Mouse (Mus musculus) left cerebral cortex, postnatal 14 days (tissue): ENCODE data around the gene Dgkb. TPM values are rescaled to one million over a fixed set of nuclear protein-coding genes. Genes with fewer than 3 reads are reported as not detected.

Experiments
- DNase-seq, 2 experiments: peaks; one replicate each; pipeline ENCODE4 v3.0.0; 2021 to 2022; ENCODE audit warnings: low spot score in 2 of 2, mixed read lengths in 1 of 2
- intact Hi-C: fragments of 180-260 bp; cut with DNase I; formaldehyde crosslinking; loops from one replicate; pipeline ENCODE4 v1.15.1; 2025
- total RNA-seq, 2 experiments: library from RNA; stranded (reverse); gene quantifications; 2 replicates each; pipeline ENCODE4 v1.2.3; 2021

The Dgkb gene
- total RNA-seq, 2 experiments from 2014 or later, result 78.1 to 83.1 TPM

DNA sequence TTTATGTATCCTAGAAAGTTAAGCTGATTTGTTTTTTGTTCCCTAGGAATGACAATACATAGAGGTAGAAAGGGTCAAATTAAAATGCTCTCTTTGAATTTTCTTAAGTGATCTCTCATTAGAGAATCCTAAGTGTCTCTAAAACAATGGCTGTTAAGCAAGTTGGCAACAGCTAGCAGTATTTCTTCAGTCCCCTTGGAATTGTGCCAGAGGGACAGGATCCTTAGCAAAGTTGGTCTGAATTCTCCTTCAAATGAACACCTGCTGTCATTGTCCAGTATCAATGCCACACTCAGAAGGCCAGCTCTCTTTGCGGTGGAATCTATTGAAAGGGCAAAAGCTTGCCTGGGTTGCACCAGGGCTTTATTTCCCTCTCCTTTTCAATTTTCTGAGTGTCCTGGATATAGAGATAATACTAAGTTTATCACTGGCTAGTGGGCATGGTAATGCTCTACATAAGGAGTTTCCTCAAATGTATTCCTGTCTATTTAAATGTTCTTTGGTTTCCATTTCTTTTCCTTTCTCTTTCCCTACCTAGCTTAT, 510.3 kb downstream of the Dgkb start:
- no peak for DNase-seq
- intact Hi-C loops, result no loop called here

- intact Hi-C loops, result no loop called here
- DNase-seq, result no peak
Measured at GRCm38 (mm10) chr12:38328779-38329178, 511.3 kb downstream of the Dgkb start.

DNA sequence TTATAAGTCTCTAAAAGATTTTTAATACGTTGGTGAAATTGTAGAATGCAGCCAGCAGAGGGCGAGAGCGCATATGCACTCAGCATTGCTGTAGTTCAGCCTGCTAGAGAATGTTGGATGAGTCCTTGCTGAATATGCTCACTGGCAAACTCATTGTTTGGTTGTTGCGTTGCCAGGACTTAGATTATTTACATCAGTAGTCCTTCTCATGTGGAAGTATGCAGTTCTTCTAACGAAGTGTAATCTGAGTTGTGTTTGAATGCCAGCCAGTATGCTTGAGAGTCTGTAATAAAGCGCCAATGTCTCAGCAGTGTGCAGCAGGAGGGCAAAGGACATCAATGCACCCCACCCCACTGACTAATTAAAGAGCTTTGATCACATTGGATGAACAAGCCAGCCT, 525.1 kb downstream of the Dgkb start:
- peak; percentile 65 to 82 for DNase-seq
- intact Hi-C loops, result loop anchor here (2.0 to 5.0 kb wide), 2 partner anchors 435 to 1152 kb away; partner anchors contain the start of gene Etv1

DNA sequence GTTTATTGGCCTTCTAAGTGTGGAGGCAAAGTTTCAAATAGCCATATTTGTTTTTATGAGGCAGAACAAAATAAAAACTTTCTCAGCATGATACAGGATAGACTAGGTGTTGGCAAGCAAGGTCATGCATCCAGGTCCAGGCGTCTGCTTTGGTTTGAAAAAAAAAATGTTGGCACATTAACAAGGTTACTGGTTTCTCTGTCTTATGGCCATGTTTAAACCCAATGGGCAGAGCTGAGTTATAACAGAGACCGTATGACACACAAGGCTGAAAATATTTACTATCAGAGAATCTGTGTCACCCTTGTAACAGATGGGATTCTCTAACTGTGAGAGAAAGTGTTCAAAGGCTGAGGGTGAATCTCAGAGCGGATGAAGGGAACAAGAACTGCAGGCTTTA, 535.0 kb downstream of the Dgkb start:
- no peak for DNase-seq
- intact Hi-C loops, result no loop called here

DNA sequence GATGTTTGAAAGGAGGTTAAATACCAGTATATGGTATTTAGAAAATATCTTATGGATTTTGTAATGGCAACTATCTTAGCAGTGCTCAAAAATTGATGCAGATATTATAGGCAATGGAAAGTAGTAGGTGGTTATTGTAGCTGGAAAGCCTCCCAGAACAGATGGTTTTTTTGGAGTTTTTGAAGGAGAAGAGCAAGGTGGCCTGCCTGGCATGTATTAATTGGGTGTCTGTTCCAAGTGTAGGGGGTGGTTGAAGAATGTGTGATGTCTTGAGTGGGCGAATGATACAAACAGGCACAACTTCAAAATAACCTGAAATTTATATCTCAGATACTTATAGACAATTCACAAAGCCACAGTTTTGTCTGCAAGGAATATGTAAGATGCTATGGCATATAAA, 538.9 kb downstream of the Dgkb start:
- peak; percentile 13 for DNase-seq
- intact Hi-C loops, result no loop called here

DNA sequence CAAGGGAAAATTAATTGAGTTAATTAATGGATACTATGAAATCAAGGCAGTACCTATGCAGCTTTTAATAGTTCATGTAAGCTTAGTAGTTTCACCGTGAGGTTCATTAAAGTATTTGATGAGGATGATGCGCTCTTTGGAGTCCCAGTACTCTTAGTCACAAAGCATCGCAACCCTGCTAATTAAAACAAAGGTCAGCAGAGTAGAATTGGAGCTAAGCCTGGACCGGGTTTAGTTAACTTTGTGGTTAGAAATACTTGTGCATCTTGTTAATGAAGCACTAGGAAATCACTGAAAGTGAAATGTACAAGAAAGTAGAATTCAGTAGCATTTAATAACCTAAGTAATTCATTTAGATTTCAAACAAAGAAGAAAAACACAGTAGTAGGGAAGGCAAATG, 544.0 kb downstream of the Dgkb start:
- intact Hi-C loops, result no loop called here
- DNase-seq, result no peak

DNA sequence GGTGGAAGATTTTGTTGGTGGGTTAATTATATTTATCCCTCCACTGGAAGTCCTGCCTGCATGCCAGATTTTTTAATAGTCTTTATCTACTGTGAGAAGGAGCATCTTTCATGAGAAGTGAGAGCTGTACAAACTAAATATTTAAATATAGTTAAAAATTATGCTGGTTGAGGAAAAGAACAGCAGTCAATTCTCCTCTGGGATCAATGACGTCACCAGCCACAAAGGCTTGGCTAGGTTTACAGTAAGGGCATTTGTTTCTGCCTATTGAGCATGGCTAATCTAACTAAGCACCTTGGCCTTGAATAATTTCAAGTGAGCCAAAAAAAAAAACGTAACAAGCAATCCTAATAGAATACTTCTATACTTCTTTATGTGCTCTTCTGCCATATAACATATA, 554.1 kb downstream of the Dgkb start:
- no peak for DNase-seq
- intact Hi-C loops, result no loop called here

GRCm38 (mm10) chr12:38374159-38374558, 556.6 kb downstream of the Dgkb start:
- intact Hi-C loops, result no loop called here
- no peak for DNase-seq

- intact Hi-C loops, result no loop called here
- no peak for DNase-seq
Measured at GRCm38 (mm10) chr12:38385942-38386341, 568.4 kb downstream of the Dgkb start.

DNA sequence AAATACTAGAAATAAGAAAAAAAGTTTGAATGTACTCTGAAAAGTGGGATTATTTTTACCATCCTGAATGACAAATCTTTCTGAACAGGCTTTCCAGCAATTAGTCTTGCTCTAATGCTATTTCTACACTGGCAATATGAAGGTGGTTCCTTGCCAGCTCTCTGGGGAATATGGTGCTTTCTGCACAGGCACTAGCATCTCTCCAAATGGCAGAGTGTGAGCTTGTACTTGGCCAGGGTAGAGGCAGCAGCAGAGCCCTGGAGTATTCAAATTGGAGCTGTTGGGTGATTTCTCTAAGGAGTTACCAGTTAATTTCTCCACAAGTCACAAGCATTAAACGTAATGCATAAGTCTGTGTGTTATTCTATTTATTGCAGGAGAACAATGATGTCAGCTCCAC, 569.5 kb downstream of the Dgkb start:
- intact Hi-C loops, result no loop called here
- peak; percentile 18 to 37 for DNase-seq

DNA sequence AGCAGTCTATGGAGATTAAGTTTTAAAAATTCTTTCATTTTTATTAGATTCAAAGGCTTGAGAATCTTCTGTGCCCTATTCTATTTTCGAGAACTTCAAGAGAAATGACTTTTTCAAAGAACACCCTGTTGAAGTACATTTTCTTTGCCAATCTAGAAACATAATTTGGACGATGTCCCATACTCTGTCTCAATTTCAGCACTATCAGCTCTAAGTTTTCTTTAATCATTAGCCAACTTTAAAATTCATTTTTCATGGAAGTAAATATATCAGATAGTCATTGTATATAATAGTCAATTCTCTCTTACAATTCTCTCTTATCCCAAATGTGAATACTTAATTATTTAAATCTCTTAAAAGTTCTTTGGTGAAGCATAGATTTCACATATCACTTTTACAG, 570.1 kb downstream of the Dgkb start:
- no peak for DNase-seq
- intact Hi-C loops, result no loop called here

DNA sequence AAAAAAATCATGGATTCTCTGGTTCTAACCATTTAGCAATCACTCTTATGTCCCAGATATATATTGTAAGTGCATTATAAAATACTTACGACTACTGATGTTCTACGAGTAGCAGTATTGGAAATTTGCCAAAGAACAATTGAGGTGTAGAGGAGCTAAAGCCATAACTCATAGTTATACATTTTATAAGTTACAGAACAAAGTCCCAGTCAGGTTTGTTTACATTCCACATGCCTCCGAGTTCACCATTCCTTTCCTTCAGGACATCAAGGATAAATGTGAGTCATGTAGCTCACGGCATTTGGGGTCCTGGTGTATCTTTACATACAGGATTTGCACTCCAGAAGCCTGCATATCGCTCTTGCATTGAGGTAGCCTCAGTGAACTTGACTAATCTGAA, 570.7 kb downstream of the Dgkb start:
- intact Hi-C loops, result no loop called here
- no peak for DNase-seq

DNA sequence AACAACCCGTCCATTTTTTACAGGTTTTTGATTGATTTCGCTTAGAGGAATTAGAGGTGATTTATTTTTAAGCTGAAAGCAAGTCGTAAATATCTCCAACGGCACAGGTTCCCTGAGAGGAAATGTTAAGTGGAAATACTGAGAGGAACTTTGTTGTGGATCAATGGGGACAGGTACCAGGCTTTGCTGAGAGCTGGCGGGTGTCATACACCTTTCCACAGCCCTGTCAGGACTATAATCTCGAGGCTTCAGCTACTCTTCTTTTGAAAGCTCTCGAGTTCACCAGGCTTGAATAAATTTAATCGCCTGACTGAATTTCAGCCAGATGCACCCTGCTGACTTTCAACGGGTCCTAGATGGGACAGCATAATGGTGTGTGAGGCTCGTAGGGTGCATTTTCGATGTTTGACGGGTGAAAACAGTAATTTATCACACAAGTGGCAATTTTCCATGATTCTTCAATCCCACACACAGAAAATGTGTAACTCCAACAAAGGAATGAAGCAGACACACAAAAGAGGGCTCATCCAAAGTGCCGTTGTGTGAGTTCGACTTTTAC, 580.3 kb downstream of the Dgkb start:
- intact Hi-C loops, result no loop called here
- no peak for DNase-seq

GRCm38 (mm10) chr12:38400089-38400488, 582.6 kb downstream of the Dgkb start:
- no peak for DNase-seq
- intact Hi-C loops, result no loop called here

- intact Hi-C loops, result no loop called here
- DNase-seq, result no peak
Measured at GRCm38 (mm10) chr12:38435364-38436130, 618.0 kb downstream of the Dgkb start.

DNA sequence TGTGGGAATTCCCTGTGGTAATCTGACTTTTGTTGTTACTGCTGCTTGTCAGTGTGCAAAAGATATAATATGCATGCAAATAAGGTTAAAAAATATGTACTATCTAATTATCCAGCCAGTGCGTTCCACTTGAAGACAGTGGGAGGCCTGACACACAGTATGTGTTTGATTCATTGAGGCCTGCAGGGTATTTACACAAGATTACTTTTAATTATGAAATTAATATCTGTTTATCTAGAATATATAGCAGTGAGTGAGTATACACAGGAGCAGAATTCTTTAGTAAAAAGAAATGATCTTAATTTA, 618.6 kb downstream of the Dgkb start:
- no peak for DNase-seq
- intact Hi-C loops, result no loop called here

GRCm38 (mm10) chr12:38450323-38451087, 633.0 kb downstream of the Dgkb start:
- intact Hi-C loops, result no loop called here
- DNase-seq, result no peak

- intact Hi-C loops, result no loop called here
- DNase-seq, result no peak
Measured at GRCm38 (mm10) chr12:38451677-38452076, 634.2 kb downstream of the Dgkb start.

DNA sequence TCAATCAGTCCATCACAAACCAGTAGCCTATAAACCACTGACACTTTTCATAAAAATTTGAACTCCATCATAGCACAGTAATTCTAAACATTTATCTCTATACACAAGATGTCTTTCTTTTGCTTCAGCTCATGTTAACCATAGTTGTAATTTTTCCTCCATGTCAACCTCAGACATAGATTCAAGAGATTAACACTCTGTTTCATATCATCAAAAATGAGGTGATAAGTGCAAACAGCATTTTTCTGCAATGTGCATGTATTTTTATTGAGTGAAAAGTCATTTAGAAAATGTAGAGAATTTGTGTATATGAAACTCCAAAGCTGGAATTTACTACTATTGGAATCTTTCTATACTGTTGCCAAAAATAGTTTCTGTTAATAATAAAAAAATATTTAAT, 650.7 kb downstream of the Dgkb start:
- DNase-seq, result no peak
- intact Hi-C loops, result no loop called here

DNA sequence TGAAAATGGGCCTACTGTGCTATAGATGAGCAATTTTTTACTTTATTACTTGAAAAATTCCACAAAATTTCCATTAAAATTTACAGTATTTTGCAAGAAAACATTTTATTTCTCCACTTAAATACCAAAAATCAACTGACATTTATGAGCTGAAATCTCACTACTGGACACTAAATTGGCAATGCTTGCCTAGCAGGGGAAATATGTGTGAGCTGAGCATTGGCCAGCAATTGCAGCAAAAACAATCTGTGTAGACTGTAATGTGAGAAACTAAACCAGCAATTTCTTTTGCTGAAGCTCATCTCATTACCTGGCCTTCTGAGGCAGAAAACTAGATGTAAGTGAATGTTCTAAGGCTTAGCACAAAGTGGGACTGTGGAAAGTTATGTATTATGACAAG, 651.1 kb downstream of the Dgkb start:
- intact Hi-C loops, result no loop called here
- no peak for DNase-seq

GRCm38 (mm10) chr12:38497229-38497628, 679.7 kb downstream of the Dgkb start:
- intact Hi-C loops, result no loop called here
- DNase-seq, result no peak
